Mouse (Mus musculus) right cerebral cortex, postnatal 25 days (tissue): Measurements from ENCODE around the gene Dvl2.

Experiments
- DNase-seq: peaks from one replicate; pipeline ENCODE4 v3.0.0; 2022

Gene Dvl2

GRCm38 (mm10) chr11:70029829-70030550 lies 29.6 kb downstream of the Dvl2 start:
- DNase-seq = no peak

GRCm38 (mm10) chr11:70030651-70031320 lies 30.4 kb downstream of the Dvl2 start:
- no peak for DNase-seq

- DNase-seq = no peak
Observed at GRCm38 (mm10) chr11:70031321-70031670, 30.9 kb downstream of the Dvl2 start.

GRCm38 (mm10) chr11:70038174-70038573 lies 37.8 kb downstream of the Dvl2 start:
- DNase-seq = no peak

GRCm38 (mm10) chr11:70039631-70040030 lies 39.2 kb downstream of the Dvl2 start:
- DNase-seq = no peak

GRCm38 (mm10) chr11:70040184-70040583 lies 39.8 kb downstream of the Dvl2 start:
- DNase-seq = no peak

- no peak for DNase-seq
Observed at GRCm38 (mm10) chr11:70042309-70043085, 42.1 kb downstream of the Dvl2 start.

- DNase-seq = no peak
Observed at GRCm38 (mm10) chr11:70043665-70044064, 43.3 kb downstream of the Dvl2 start.

GRCm38 (mm10) chr11:70045435-70045834 lies 45.0 kb downstream of the Dvl2 start:
- no peak for DNase-seq

GRCm38 (mm10) chr11:70049366-70049765 lies 49.0 kb downstream of the Dvl2 start:
- no peak for DNase-seq

GRCm38 (mm10) chr11:70049816-70050215 lies 49.4 kb downstream of the Dvl2 start:
- DNase-seq = no peak

GRCm38 (mm10) chr11:70053156-70053555 lies 52.8 kb downstream of the Dvl2 start:
- DNase-seq = no peak

GRCm38 (mm10) chr11:70053898-70054570 lies 53.6 kb downstream of the Dvl2 start, which contains the start of gene Asgr1:
Gene Asgr1, plus strand, starts transcription at chr11:70054085.
- no peak for DNase-seq

- peak; percentile 54 for DNase-seq
Observed at GRCm38 (mm10) chr11:70055618-70056214, 55.3 kb downstream of the Dvl2 start.

- no peak for DNase-seq
Observed at GRCm38 (mm10) chr11:70057805-70058204, 57.4 kb downstream of the Dvl2 start.

GRCm38 (mm10) chr11:70059930-70060329 lies 59.5 kb downstream of the Dvl2 start:
- DNase-seq = no peak
